ENCODE assay signal across 17 mouse cellular contexts in the genomic region with DNA sequence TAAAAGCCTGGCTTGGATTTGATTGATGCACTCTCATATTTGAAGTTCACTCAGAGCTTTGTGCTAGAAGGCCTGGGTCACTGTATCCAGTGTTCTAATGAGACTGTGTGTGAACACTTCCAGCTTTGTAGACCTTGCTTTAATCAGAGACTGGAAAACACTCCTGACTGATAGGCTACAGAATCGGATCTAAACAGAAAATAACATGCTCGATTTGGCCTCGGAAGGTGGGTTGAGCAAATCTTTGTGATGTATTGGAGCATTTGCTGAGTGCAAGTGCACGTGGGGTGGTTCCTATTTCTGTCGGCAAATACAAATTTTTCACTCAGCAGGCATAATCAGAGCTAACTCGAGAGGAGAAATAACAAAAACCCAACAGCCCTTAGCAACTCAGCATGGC.
DNase-seq lines count a peak whose midpoint lies in the region; ATAC-seq lines count a peak whose summit lies in the region.
"Had no signal": no experiment of that assay in that cellular context is flagged by ENCODE, and none has a peak within 500 bp of the region (broad histone marks: within the 10 kb centered on the region; RNA-seq: fewer than 3 reads in every experiment).

No protein-coding gene starts in this region.

- H3K36me3 ChIP-seq in embryonic facial prominence, embryonic 11.5 days (replicated peaks; ENCODE audit: control insufficient read depth, insufficient read depth, low read depth, low read length), result no peaks in the 10 kb centered on the region
- H3K36me3 ChIP-seq in embryonic facial prominence, embryonic 10.5 days (replicated peaks), result no peaks in the 10 kb centered on the region
- no peaks in the 10 kb centered on the region for H3K36me3 ChIP-seq in forebrain, embryonic 12.5 days (replicated peaks)
- H3K36me3 ChIP-seq in hindbrain, embryonic 16.5 days (ENCODE audit: control insufficient read depth, insufficient read depth, low read length), result no peaks in the 10 kb centered on the region
- no peaks in the 10 kb centered on the region for H3K36me3 ChIP-seq in neural tube, embryonic 12.5 days
- H3K36me3 ChIP-seq: G1E; limb, embryonic 12.5 days had no signal

- H3K4me2 ChIP-seq in embryonic facial prominence, embryonic 11.5 days (ENCODE audit: low read depth, low read length), result no peak overlapping the region
- peak overlapping the region; percentile 25 for H3K4me2 ChIP-seq in forebrain, embryonic 12.5 days
- H3K4me2 ChIP-seq in hindbrain, embryonic 16.5 days (ENCODE audit: low read length), result peak overlapping the region; percentile 27
- 0 out of 2 replicates have a peak overlapping the region, but pooled peaks have one; percentile 12 for H3K4me2 ChIP-seq in neural tube, embryonic 12.5 days (replicated peaks)
- H3K4me2 ChIP-seq: limb, embryonic 12.5 days had no signal

- no peak for ATAC-seq in embryonic facial prominence, embryonic 11.5 days (replicated peaks; ENCODE audit: insufficient number of reproducible peaks, low FRiP score, low TSS enrichment, low read depth)
- ATAC-seq in forebrain, embryonic 12.5 days (ENCODE audit: low FRiP score), result peak; percentile 71
- peak; percentile 67 for ATAC-seq in hindbrain, embryonic 16.5 days
- peak; percentile 37; the same call in 1 of the 2 replicates for ATAC-seq in neural tube, embryonic 12.5 days (ENCODE audit: low FRiP score, low read depth)
- ATAC-seq: activated CD4-positive, CD25-positive, alpha-beta regulatory T cell, adult 4 months had no signal

- WGBS in embryonic facial prominence, embryonic 11.5 days, result 44% methylated on average over 6 of the region's 6 CpGs
- WGBS in embryonic facial prominence, embryonic 10.5 days, result 57% methylated on average over 6 of the region's 6 CpGs
- WGBS in forebrain, embryonic 12.5 days, result 13% methylated on average over 6 of the region's 6 CpGs
- 23% methylated on average over 6 of the region's 6 CpGs for WGBS in hindbrain, embryonic 16.5 days
- WGBS in neural tube, embryonic 12.5 days, result 47% methylated on average over 6 of the region's 6 CpGs

- no peaks in the 10 kb centered on the region for H3K27me3 ChIP-seq in embryonic facial prominence, embryonic 11.5 days (ENCODE audit: control insufficient read depth, insufficient read depth, low read length)
- H3K27me3 ChIP-seq in embryonic facial prominence, embryonic 10.5 days (replicated peaks; ENCODE audit: low read depth, poor library complexity, severe bottlenecking), result no peaks in the 10 kb centered on the region
- H3K27me3 ChIP-seq in forebrain, embryonic 12.5 days, result no peaks in the 10 kb centered on the region
- H3K27me3 ChIP-seq in hindbrain, embryonic 16.5 days (replicated peaks; ENCODE audit: control insufficient read depth, insufficient read depth, low read length), result no peaks in the 10 kb centered on the region
- H3K27me3 ChIP-seq in neural tube, embryonic 12.5 days (replicated peaks), result no peaks in the 10 kb centered on the region
- H3K27me3 ChIP-seq: limb, embryonic 12.5 days had no signal

- no peak overlapping the region for H3K27ac ChIP-seq in embryonic facial prominence, embryonic 11.5 days (replicated peaks; ENCODE audit: low read depth, low read length)
- H3K27ac ChIP-seq in embryonic facial prominence, embryonic 10.5 days (replicated peaks), result no peak overlapping the region
- H3K27ac ChIP-seq in forebrain, embryonic 12.5 days, result peak overlapping the region; percentile 36; the same call in 1 of the 2 replicates
- H3K27ac ChIP-seq in hindbrain, embryonic 16.5 days (ENCODE audit: low read depth, low read length), result no peak overlapping the region
- no peak overlapping the region for H3K27ac ChIP-seq in neural tube, embryonic 12.5 days
- H3K27ac ChIP-seq: layer of hippocampus, adult 2 months; limb, embryonic 12.5 days had no signal

- H3K9me3 ChIP-seq in embryonic facial prominence, embryonic 11.5 days (replicated peaks; ENCODE audit: control insufficient read depth, low read length), result no peaks in the 10 kb centered on the region
- H3K9me3 ChIP-seq in embryonic facial prominence, embryonic 10.5 days, result no peaks in the 10 kb centered on the region
- no peaks in the 10 kb centered on the region for H3K9me3 ChIP-seq in forebrain, embryonic 12.5 days
- H3K9me3 ChIP-seq in hindbrain, embryonic 16.5 days (ENCODE audit: control insufficient read depth, low read length), result no peaks in the 10 kb centered on the region
- no peaks in the 10 kb centered on the region for H3K9me3 ChIP-seq in neural tube, embryonic 12.5 days
- H3K9me3 ChIP-seq: G1E; limb, embryonic 12.5 days had no signal

- no peak overlapping the region for H3K9ac ChIP-seq in embryonic facial prominence, embryonic 11.5 days (replicated peaks; ENCODE audit: low read length)
- no peak overlapping the region; the same call in 1 of the 2 replicates for H3K9ac ChIP-seq in forebrain, embryonic 12.5 days
- no peak overlapping the region for H3K9ac ChIP-seq in hindbrain, embryonic 16.5 days (ENCODE audit: low read depth, low read length)
- H3K9ac ChIP-seq in neural tube, embryonic 12.5 days, result no peak overlapping the region
- H3K9ac ChIP-seq: limb, embryonic 12.5 days had no signal

- DNase-seq in embryonic facial prominence, embryonic 11.5 days (ENCODE audit: low spot score), result peak; percentile 3
- DNase-seq in embryonic facial prominence, embryonic 10.5 days (ENCODE audit: low spot score), result no peak
- no peak for DNase-seq in ovary, postnatal 36 days (ENCODE audit: low spot score)
- DNase-seq in urinary bladder, postnatal 25 days (ENCODE audit: low spot score), result no peak
- DNase-seq in adrenal gland, adult 8-10 months, result no peak
- DNase-seq: B cell, adult 2 months; cerebellum, postnatal 25 days; kidney, adult 11 months; lung, adult 18-20 months; spleen, adult 18-20 months had no signal

- no peaks in the 10 kb centered on the region for H3K4me1 ChIP-seq in embryonic facial prominence, embryonic 11.5 days (ENCODE audit: control insufficient read depth, insufficient read depth, low read length)
- 0 out of 2 replicates have a peak, but pooled peaks cover 7% of the 10 kb centered on the region for H3K4me1 ChIP-seq in embryonic facial prominence, embryonic 10.5 days
- H3K4me1 ChIP-seq in forebrain, embryonic 12.5 days, result peaks cover 10% of the 10 kb centered on the region
- H3K4me1 ChIP-seq in hindbrain, embryonic 16.5 days (ENCODE audit: control insufficient read depth, insufficient read depth, low read depth, low read length), result peaks cover 4% of the 10 kb centered on the region
- H3K4me1 ChIP-seq in neural tube, embryonic 12.5 days, result no peaks in the 10 kb centered on the region
- H3K4me1 ChIP-seq: limb, embryonic 12.5 days had no signal

- H3K4me3 ChIP-seq in embryonic facial prominence, embryonic 11.5 days (ENCODE audit: low read depth, low read length), result no peak overlapping the region
- no peak overlapping the region for H3K4me3 ChIP-seq in embryonic facial prominence, embryonic 10.5 days
- no peak overlapping the region for H3K4me3 ChIP-seq in forebrain, embryonic 12.5 days (replicated peaks)
- H3K4me3 ChIP-seq in hindbrain, embryonic 16.5 days (ENCODE audit: low read length), result no peak overlapping the region
- no peak overlapping the region for H3K4me3 ChIP-seq in neural tube, embryonic 12.5 days
- H3K4me3 ChIP-seq: layer of hippocampus, adult 2 months; limb, embryonic 12.5 days had no signal
